Mouse (Mus musculus) spleen, adult 2 months (tissue): ENCODE data around the gene Xlr3a. TPM values are rescaled to one million over a fixed set of nuclear protein-coding genes. Genes with fewer than 3 reads are reported as not detected.
"Not testable (repeated sequence)": the region's sequence is repeated elsewhere in the genome, so short reads cannot be mapped to it uniquely, and the experiment has no call there.

Experiments used
- DNase-seq, 2 experiments: peaks; one replicate each; pipeline versions ENCODE4 v3.0.0 to v3.0.0-alpha.2; 2012 to 2021; ENCODE audit warnings: low spot score in 2 of 2, low read depth in 1 of 2
- H3K27ac ChIP-seq: fragments of 200-500 bp; 2 replicates; pipeline ENCODE4 v1.5.1; 2012; ENCODE audit warnings: low read length, inconsistent platforms; ENCODE audit not compliant: insufficient read depth
- H3K27me3 ChIP-seq: fragments of 200-500 bp; 2 replicates; pipeline ENCODE4 v1.6.1; 2012; ENCODE audit warnings: mild to moderate bottlenecking, moderate library complexity, low read length, inconsistent platforms; ENCODE audit not compliant: control insufficient read depth, insufficient read depth
- H3K36me3 ChIP-seq: fragments of 200-500 bp; 2 replicates; pipeline ENCODE4 v1.6.1; 2012; ENCODE audit warnings: mild to moderate bottlenecking, low read length, inconsistent platforms; ENCODE audit not compliant: control insufficient read depth, insufficient read depth
- H3K4me1 ChIP-seq: fragments of 200-500 bp; 2 replicates; pipeline ENCODE4 v1.6.1; 2011; ENCODE audit warnings: inconsistent platforms; ENCODE audit not compliant: control insufficient read depth, insufficient read depth, insufficient read length
- H3K4me3 ChIP-seq: fragments of 200-500 bp; 2 replicates; pipeline ENCODE4 v1.5.1; 2011; ENCODE audit warnings: mild to moderate bottlenecking, inconsistent platforms; ENCODE audit not compliant: insufficient read depth, insufficient read length; ENCODE audit errors: extremely low read depth
- CTCF ChIP-seq: fragments of 200-500 bp; IDR thresholded peaks from 2 replicates; pipeline ENCODE4 v1.5.1; 2011; ENCODE audit warnings: mild to moderate bottlenecking, inconsistent platforms; ENCODE audit not compliant: insufficient read depth, insufficient read length, insufficient replicate concordance; ENCODE audit errors: extremely low read depth
- POLR2A ChIP-seq: fragments of 200-500 bp; IDR thresholded peaks from 2 replicates; pipeline ENCODE4 v1.6.1; 2011; ENCODE audit warnings: low read depth, low read length, inconsistent platforms
- WGBS: fragments of 180-500 bp; shearing (Covaris S2); methylation state at CpG from one replicate; pipeline ENCODE4 v1.1.7; 2018; 5-methylcytosine and 5-hydroxymethylcytosine counted together
- polyA plus RNA-seq: library from polyadenylated mRNA; depleted of rRNA; stranded (reverse); fragments of >200 nt; gene quantifications from 2 replicates; pipeline ENCODE4 v1.2.3, GENCODE M21; 2012; rRNA removed

Gene Xlr3a
- polyA plus RNA-seq, result 0.11 TPM in 1 of 2 replicates, not detected in the other

DNA sequence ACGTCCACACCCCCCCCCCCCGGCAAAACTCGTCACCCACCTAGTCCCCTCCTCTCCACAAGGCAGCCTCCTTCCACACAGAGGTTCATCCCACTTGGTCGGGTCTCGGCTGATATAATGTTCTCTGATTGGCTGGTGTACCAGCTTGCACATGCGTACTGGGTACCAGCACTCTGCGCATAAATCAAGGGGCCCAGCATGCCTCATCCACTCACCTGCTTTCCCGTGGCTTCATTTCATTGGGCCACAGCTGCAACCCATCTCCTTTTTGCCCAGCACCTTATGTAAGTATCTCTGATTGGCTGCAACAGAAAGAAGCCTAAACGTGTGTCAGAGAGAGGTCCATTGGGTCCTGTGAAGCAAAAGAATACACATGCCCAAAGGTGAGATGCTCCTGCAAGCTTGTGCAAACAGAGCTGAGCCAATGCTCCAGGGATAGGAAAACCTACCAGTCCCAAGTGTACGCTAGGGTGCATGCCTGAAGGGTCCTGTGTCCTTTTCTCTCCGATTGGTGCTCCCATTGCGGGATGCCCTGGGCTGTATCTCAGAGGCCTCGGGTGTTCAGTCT is at the start of gene Xlr3a:
Xlr3a (minus strand) TSS at position 155 of the 568 bp plus-strand sequence.
- H3K4me3 ChIP-seq, H3K27ac ChIP-seq, H3K4me1 ChIP-seq, DNase-seq, H3K27me3 ChIP-seq, H3K36me3 ChIP-seq: not testable (repeated sequence)
- WGBS, result 81% methylated on average over 13 of the region's 13 CpGs

DNA sequence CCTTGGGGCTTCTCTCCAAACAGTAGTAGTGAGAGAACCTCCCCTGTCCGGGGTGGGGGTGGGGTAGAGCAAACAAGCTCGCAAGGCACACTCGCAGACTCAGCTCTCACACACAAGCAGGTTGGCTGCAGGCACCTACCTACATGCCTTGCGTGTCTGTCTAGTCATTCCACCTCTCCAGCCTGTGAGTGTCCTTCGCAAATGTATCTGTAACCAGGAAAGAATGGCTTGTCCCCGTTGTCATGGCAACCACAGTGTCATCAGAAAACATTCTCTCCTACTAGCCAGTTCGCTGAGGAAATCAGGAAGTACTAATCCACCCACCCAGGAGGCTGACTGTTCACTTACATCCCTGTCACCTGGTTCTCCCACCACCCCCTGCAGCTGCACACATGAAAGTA is 46.3 kb upstream of the Xlr3a start:
- not testable (repeated sequence) for H3K4me1 ChIP-seq, H3K27me3 ChIP-seq, H3K36me3 ChIP-seq, DNase-seq, H3K4me3 ChIP-seq, H3K27ac ChIP-seq
- no CpG with 5 or more reads among the region's 7 CpGs for WGBS

DNA sequence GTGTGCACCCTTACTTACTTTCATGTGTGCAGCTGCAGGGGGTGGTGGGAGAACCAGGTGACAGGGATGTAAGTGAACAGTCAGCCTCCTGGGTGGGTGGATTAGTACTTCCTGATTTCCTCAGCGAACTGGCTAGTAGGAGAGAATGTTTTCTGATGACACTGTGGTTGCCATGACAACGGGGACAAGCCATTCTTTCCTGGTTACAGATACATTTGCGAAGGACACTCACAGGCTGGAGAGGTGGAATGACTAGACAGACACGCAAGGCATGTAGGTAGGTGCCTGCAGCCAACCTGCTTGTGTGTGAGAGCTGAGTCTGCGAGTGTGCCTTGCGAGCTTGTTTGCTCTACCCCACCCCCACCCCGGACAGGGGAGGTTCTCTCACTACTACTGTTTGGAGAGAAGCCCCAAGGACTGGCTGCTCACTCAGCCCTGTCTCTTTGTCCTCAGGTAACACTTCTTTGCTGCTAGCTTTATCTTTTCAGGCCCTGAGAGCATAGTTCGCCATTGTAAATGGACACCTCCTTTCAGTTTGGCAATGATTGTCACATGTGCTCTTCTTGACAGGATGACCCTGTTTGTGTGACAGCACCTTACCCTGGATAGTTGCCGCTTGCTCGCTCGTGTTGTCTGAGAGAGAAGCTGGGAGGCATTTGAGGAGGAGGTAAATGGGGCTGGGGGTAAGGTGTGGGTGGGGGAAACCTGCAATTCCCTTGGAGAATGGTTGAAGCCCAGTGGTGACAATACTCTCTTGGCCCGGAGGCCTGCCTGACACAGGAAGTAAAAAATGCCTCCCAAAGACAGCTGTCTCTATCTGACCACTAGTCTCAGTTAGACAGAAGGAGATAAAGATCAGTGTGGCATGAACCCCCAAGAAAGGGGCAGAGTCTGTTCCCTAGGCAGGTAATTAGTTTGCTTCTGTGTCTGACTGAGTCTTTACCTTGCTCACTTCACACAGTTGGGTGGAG is 26.2 kb upstream of the Xlr3a start:
- not testable (repeated sequence) for DNase-seq, H3K27me3 ChIP-seq, H3K36me3 ChIP-seq, H3K27ac ChIP-seq, H3K4me1 ChIP-seq, H3K4me3 ChIP-seq
- WGBS, result no CpG with 5 or more reads among the region's 12 CpGs

DNA sequence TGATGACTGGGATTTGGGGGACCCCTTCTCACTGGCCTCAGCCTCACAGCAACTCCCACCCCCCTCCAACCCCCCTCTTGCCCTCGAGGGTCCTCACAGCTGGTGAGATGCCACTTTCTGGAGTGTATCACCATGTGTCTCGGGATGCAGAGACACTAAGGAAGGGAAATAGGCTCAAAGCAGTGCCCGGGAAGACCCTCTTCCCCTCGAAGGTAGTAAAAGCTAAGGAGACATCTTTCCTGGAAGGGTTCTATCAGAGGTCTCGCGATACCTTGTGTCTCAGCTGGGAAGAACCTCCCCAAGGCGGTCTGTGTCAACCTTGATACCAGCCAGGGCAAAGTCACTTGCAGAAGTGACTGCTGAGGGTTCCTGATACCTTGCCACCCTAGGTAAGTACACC is 19.9 kb upstream of the Xlr3a start, which contains the start of gene Gm14685:
Gm14685 (plus strand) TSS at position 301 of the 400 bp plus-strand sequence.
- no CpG with 5 or more reads among the region's 7 CpGs for WGBS
- H3K4me1 ChIP-seq, DNase-seq, H3K36me3 ChIP-seq, H3K27ac ChIP-seq, H3K27me3 ChIP-seq, H3K4me3 ChIP-seq: not testable (repeated sequence)

DNA sequence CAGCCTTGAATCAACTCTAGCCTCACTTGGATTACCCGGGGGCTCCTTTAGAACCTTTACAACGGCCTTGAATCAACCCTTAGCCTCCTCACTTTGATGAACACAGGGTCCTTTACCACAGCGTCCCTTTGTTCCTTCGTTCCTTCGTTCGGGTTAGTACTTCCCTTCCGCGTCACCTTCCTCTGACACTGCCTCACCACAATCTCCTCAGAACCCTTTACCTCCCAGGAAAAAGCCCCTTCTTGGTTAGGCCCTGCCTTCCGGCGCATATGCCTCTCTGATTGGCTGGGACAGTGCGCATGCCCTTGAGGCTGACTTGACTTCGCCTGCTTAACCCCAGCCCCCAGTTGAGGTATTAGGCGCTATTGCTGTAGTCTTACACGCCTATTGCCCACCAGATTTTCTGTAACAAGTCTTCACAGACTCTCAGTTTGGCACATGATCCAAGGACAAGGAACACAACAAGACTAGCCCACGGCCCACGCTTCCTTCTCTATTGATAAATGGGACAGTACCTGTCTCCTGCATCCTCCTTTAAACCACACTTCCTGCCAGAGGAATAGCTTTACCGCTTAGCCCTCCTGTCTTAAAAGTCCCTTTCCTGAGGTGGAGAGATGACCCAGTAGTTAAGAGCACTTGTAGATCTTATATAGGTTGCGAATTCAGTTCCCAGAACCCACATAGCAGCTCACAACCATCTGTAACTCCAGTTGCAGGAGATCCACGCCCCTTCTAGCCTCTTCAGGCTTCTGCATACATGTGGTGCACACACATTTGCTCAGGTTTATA is 14.4 kb downstream of the Xlr3a start, which contains the start of gene Xlr4a:
Xlr4a (minus strand) TSS at position 212 of the 789 bp plus-strand sequence.
- WGBS, result 48% methylated on average over 19 of the region's 19 CpGs
- not testable (repeated sequence) for H3K27me3 ChIP-seq, H3K36me3 ChIP-seq, DNase-seq, H3K27ac ChIP-seq, H3K4me1 ChIP-seq
- peak within 1 kb of the TSS; percentile 8; the same call in 1 of the 2 replicates for H3K4me3 ChIP-seq

DNA sequence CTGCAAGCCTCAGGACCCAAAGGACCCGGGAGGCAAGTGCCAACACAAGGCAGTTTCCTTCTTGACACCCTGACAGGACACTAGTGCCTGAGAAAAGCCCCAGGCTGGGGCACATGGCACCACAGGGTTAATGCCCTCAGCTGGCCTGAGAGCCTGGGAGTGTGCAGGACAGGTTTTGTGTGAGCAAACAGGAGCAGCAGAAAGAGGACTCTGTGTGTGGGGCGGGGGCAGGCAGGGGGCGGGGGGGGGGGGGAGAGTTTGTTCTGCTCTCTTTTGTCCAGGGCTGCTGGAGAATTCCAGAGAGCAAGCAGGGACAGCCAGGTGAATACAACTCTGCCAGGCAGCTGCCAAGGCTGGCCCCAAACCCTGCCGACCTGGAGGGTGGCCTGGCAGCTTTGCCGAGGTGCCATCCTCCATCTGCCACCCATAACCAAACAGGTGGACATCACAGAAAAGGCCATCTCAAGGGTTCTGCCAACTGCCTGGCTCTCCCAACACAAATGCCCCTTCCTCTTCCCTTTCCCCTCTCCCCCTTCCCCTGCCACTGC is 30.1 kb downstream of the Xlr3a start:
- H3K27ac ChIP-seq, H3K4me3 ChIP-seq, DNase-seq, H3K27me3 ChIP-seq, H3K4me1 ChIP-seq, H3K36me3 ChIP-seq: not testable (repeated sequence)
- 83% methylated on average over 1 of the region's 5 CpGs for WGBS

DNA sequence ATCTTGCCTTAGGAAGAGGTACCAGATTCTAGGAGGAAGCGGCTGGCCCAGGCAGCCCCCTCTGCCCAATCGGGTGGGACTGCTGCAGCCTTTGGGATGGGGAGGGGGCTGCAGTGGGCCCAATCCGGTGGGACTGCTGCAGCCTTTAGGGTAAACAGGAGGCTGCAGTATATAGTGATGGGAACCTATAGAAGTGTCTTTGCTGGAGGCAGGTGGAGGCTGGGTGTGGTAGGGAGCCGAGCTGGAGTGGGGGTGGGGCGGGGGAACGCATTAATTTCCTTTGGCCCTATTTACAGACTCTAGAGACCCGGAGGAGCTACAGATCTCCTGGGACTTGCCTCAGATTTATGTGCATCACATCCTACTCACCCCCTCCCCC is 32.5 kb downstream of the Xlr3a start, which contains the start of gene Pnma3:
Pnma3 (plus strand) TSS at position 373 of the 379 bp plus-strand sequence.
- 42% methylated on average over 7 of the region's 7 CpGs for WGBS

More for the DNA sequence above, 32.5 kb downstream of the Xlr3a start, which contains the start of gene Pnma3:
- no peak for TF ChIP-seq CTCF
- TF ChIP-seq POLR2A, result no peak
- Histone ChIP-seq H3K27me3 (no peaks in the 10 kb centered on the region), H3K4me3 (no peak within 1 kb of the TSS), H3K27ac (no peak within 1 kb of the TSS), H3K36me3 (no peaks in the 10 kb centered on the region), H3K4me1 (no peaks in the 10 kb centered on the region)
- DNase-seq, result no peak
